Mouse (Mus musculus): ENCODE data around the gene Tefm. TPM values are rescaled to one million over a fixed set of nuclear protein-coding genes. Genes with fewer than 3 reads are reported as not detected.
"Not testable (repeated sequence)": the region's sequence is repeated elsewhere in the genome, so short reads cannot be mapped to it uniquely, and the experiment has no call there.

The Tefm gene
- polyA plus RNA-seq, 1 experiment from 2014 or later: 33.5 TPM

DNA sequence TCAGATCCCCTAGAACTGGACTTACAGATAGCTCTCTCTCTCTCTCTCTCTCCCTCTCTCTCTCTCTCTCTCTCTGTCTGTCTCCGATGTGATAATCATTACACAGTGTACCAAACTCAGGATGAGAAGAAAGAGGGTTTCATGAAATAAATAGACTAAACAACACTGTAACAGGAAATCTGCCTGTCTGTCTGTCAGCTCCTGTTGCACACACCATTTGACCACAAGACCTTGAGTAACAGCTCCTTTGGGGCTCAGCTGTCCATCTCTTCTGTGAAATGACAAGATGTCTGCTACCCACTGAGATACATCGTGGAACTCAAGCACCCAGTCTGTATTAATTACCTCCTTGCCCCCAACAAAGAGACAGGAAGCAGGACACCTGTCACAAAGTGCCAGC lies 9.6 kb upstream of the Tefm start:
- Histone ChIP-seq H3K4me3 (ENCODE audit: low read length) (no peak overlapping the region), H3K9ac (ENCODE audit: low read length) (no peak overlapping the region), H3K36me3 (ENCODE audit: control insufficient read depth, insufficient read depth, low read length) (no peaks in the 10 kb centered on the region), H3K27ac (ENCODE audit: low read length) (no peak overlapping the region), H3K9me3 (ENCODE audit: control insufficient read depth, low read length) (no peaks in the 10 kb centered on the region), H3K4me2 (ENCODE audit: low read depth, low read length) (no peak overlapping the region), H3K4me1 (replicated peaks; ENCODE audit: control insufficient read depth, insufficient read depth, low read length) (0 out of 2 replicates have a peak, but pooled peaks cover 2% of the 10 kb centered on the region), H3K27me3 (ENCODE audit: control insufficient read depth, insufficient read depth, low read depth, low read length) (peaks cover 27% of the 10 kb centered on the region)
- ATAC-seq (ENCODE audit: low read depth): no peak
- 35% methylated on average over 2 of the region's 2 CpGs for WGBS

DNA sequence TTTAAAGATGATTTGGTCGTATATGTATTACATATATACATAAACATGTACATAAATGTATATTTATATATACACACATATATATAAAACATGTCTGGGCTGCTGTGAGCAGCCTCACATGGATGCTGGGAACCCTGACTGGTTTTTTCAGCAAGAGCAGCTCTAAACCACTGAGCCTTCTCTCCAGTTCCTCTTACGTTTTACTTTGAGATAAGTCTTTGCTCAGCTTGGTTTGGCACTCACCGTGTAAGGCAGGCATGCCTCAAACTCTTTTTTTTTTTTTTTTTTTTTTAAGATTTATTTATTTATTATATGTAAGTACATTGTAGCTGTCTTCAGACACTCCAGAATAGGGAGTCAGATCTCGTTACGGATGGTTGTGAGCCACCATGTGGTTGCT lies 8.6 kb upstream of the Tefm start:
- no peak overlapping the region for H3K9ac ChIP-seq (ENCODE audit: low read length)
- H3K36me3 ChIP-seq (ENCODE audit: control insufficient read depth, insufficient read depth, low read length): no peaks in the 10 kb centered on the region
- H3K27ac ChIP-seq (ENCODE audit: low read length): no peak overlapping the region
- 0 out of 2 replicates have a peak, but pooled peaks cover 2% of the 10 kb centered on the region for H3K4me1 ChIP-seq (replicated peaks; ENCODE audit: control insufficient read depth, insufficient read depth, low read length)
- no peaks in the 10 kb centered on the region for H3K9me3 ChIP-seq (ENCODE audit: control insufficient read depth, low read length)
- WGBS: 55% methylated on average over 5 of the region's 5 CpGs
- H3K27me3 ChIP-seq (ENCODE audit: control insufficient read depth, insufficient read depth, low read depth, low read length): peaks cover 22% of the 10 kb centered on the region
- ATAC-seq (ENCODE audit: low read depth): no peak
- no peak overlapping the region for H3K4me3 ChIP-seq (ENCODE audit: low read length)
- no peak overlapping the region for H3K4me2 ChIP-seq (ENCODE audit: low read depth, low read length)

DNA sequence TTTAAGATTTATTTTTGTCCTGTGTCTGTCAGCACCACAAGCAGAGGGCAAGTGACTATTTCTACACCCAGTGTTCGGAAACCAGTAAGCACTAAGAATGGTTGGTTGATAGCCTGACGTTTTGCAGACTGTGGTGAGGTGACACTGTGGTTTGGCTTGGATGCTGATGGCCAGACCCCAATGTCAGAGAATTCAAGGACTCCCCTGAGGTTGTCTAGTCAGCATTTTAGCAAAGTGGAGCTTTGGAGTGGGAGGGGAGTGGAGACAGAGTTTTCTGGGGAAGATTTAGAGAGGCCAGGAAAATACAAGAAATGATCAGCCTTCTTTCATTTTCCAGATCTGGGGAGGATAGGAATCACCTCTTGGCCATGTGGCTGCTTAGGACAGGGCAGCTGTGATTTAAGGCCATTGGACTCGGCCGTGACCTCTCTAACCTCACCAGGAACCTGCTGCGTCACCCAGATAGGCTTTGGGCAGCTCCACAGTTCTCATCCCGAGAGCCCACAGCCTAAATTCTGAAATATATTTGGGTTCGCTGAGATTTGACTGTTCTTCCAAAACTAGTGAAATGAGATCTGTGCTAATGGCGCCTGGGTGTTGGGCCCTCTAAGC lies 7.5 kb upstream of the Tefm start:
- Histone ChIP-seq H3K9me3 (ENCODE audit: control insufficient read depth, low read length) (no peaks in the 10 kb centered on the region), H3K4me1 (replicated peaks; ENCODE audit: control insufficient read depth, insufficient read depth, low read length) (0 out of 2 replicates have a peak, but pooled peaks cover 2% of the 10 kb centered on the region), H3K4me3 (ENCODE audit: low read length) (no peak overlapping the region), H3K27me3 (ENCODE audit: control insufficient read depth, insufficient read depth, low read depth, low read length) (peaks cover 13% of the 10 kb centered on the region), H3K4me2 (ENCODE audit: low read depth, low read length) (no peak overlapping the region), H3K36me3 (ENCODE audit: control insufficient read depth, insufficient read depth, low read length) (no peaks in the 10 kb centered on the region), H3K27ac (ENCODE audit: low read length) (no peak overlapping the region), H3K9ac (ENCODE audit: low read length) (no peak overlapping the region)
- 72% methylated on average over 8 of the region's 8 CpGs for WGBS
- no peak for ATAC-seq (ENCODE audit: low read depth)

DNA sequence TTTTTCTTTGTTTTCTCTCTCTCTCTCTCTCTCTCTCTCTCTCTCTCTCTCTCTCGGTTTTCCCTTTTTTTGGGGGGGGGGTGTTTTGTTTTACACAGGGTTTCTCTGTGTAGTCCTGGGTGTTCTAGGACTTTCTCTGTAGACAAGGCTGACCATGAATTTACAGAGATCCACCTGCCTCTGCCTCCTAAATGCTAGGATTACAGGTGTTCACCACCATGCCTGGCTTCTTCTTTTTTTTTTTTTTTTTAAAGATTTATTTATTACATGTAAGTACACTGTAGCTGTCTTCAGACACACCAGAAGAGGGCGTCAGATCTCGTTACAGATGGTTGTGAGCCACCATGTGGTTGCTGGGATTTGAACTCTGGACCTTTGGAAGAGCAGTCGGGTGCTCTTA lies 7.0 kb upstream of the Tefm start:
- not testable (repeated sequence) for H3K9me3 ChIP-seq (ENCODE audit: control insufficient read depth, low read length); H3K4me3 ChIP-seq (ENCODE audit: low read length); H3K27me3 ChIP-seq (ENCODE audit: control insufficient read depth, insufficient read depth, low read depth, low read length); H3K4me2 ChIP-seq (ENCODE audit: low read depth, low read length); H3K27ac ChIP-seq (ENCODE audit: low read length); H3K9ac ChIP-seq (ENCODE audit: low read length); ATAC-seq (ENCODE audit: low read depth); H3K4me1 ChIP-seq (replicated peaks; ENCODE audit: control insufficient read depth, insufficient read depth, low read length); H3K36me3 ChIP-seq (ENCODE audit: control insufficient read depth, insufficient read depth, low read length)
- WGBS: 59% methylated on average over 2 of the region's 4 CpGs

DNA sequence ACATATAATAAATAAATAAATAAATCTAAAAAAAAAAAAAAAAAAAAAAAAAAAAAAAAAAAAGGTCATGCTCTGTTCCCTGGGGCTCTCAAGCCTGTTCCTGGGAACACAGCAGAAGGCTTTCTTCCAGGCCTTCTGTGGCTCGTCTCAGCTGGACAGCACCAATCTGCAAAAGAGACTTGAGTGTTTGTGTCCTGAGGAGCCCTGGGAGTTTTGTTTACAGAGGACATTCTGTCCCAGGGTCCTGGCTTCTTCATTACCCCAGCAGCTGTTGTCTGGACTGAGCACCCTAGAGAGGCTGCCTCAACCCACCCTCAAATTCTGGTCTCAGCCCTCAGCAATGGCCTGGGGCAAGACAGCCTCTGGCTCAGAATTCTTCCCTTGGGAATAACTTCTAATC lies 6.3 kb upstream of the Tefm start:
- H3K4me2 ChIP-seq (ENCODE audit: low read depth, low read length): no peak overlapping the region
- H3K9ac ChIP-seq (ENCODE audit: low read length): no peak overlapping the region
- H3K36me3 ChIP-seq (ENCODE audit: control insufficient read depth, insufficient read depth, low read length): no peaks in the 10 kb centered on the region
- ATAC-seq (ENCODE audit: low read depth): peak; percentile 72
- H3K9me3 ChIP-seq (ENCODE audit: control insufficient read depth, low read length): no peaks in the 10 kb centered on the region
- peaks cover 3% of the 10 kb centered on the region for H3K27me3 ChIP-seq (ENCODE audit: control insufficient read depth, insufficient read depth, low read depth, low read length)
- 14% methylated on average over 1 of the region's 1 CpGs for WGBS
- no peak overlapping the region for H3K4me3 ChIP-seq (ENCODE audit: low read length)
- H3K4me1 ChIP-seq (replicated peaks; ENCODE audit: control insufficient read depth, insufficient read depth, low read length): no peaks in the 10 kb centered on the region
- H3K27ac ChIP-seq (ENCODE audit: low read length): no peak overlapping the region

DNA sequence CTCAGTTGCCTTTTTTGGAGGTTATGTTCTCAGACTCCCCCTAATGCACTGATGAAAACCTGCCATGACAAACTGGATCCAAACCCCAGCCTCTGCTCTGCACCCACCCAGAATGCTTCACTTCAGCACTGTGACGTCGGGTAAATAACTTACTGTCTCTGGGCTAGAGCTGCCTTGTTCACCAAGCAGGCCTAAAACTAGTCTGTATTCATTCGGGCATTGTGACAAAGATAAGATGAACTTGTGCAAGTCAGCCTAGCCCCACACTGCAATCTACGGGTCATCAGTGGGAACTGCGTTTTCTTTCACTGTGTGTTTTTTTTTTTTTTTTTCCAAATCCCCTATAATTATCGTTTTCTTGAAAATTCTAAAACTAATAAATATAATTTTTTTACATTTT lies 5.8 kb upstream of the Tefm start:
- Histone ChIP-seq H3K36me3 (ENCODE audit: control insufficient read depth, insufficient read depth, low read length) (no peaks in the 10 kb centered on the region), H3K4me3 (ENCODE audit: low read length) (no peak overlapping the region), H3K27ac (ENCODE audit: low read length) (no peak overlapping the region), H3K4me2 (ENCODE audit: low read depth, low read length) (no peak overlapping the region), H3K9ac (ENCODE audit: low read length) (no peak overlapping the region), H3K27me3 (ENCODE audit: control insufficient read depth, insufficient read depth, low read depth, low read length) (no peaks in the 10 kb centered on the region; the same call in 1 of the 2 replicates), H3K9me3 (ENCODE audit: control insufficient read depth, low read length) (no peaks in the 10 kb centered on the region), H3K4me1 (replicated peaks; ENCODE audit: control insufficient read depth, insufficient read depth, low read length) (peaks cover 3% of the 10 kb centered on the region)
- 64% methylated on average over 6 of the region's 6 CpGs for WGBS
- ATAC-seq (ENCODE audit: low read depth): no peak

DNA sequence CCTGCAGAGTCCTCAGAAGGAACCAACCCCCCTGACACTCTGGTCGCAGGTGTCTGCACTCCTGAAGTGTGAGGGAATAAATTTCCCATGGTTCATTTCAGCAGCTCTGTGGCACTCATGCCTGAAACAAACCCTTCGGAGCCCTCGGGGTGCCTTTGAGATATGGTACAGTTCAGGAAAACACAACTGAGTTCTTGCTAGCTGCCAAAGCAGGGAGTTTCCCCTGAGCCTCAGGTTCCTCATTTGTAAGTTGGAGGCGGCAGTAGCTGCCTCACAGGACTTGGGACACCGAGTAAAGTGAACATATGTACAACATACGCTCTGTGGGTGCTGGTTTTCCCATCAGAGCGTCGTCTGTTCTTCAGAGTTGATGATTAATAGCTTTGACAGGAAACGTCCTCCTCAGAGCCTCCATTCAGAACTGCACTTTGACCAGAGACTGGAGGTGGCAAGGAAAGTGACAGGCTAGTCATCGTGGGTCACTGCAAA lies 3.9 kb upstream of the Tefm start:
- H3K9ac ChIP-seq (ENCODE audit: low read length): no peak overlapping the region
- no peaks in the 10 kb centered on the region for H3K36me3 ChIP-seq (ENCODE audit: control insufficient read depth, insufficient read depth, low read length)
- H3K27ac ChIP-seq (ENCODE audit: low read length): no peak overlapping the region
- 27% methylated on average over 10 of the region's 10 CpGs for WGBS
- H3K4me3 ChIP-seq (ENCODE audit: low read length): no peak overlapping the region
- no peak overlapping the region for H3K4me2 ChIP-seq (ENCODE audit: low read depth, low read length)
- peaks cover 9% of the 10 kb centered on the region for H3K4me1 ChIP-seq (replicated peaks; ENCODE audit: control insufficient read depth, insufficient read depth, low read length)
- no peaks in the 10 kb centered on the region for H3K27me3 ChIP-seq (ENCODE audit: control insufficient read depth, insufficient read depth, low read depth, low read length)
- ATAC-seq (ENCODE audit: low read depth): no peak
- H3K9me3 ChIP-seq (ENCODE audit: control insufficient read depth, low read length): no peaks in the 10 kb centered on the region

DNA sequence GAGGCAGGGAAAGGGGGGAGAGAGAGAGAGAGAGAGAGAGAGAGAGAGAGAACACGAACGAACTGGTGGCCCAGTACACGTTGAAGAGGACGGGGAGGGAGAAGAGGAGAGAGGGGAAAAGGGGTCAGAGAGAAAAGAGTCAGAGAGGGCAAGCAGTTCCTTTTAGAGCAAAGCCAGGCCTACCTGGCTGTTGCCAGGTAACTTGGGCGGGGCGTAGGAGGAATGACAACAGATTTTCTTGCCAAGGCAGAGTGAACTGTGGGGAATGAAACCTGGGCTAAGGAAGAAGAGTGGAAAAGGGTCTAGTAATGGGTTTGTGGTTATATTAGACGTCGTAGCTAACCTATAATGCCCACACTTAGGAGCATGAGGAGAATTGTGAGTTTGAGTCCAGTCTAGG lies 897 bp upstream of the Tefm start:
- Histone ChIP-seq H3K4me2 (ENCODE audit: low read depth, low read length) (peak overlapping the region; percentile 80), H3K27ac (ENCODE audit: low read length) (no peak overlapping the region), H3K36me3 (ENCODE audit: control insufficient read depth, insufficient read depth, low read length) (peaks cover 3% of the 10 kb centered on the region; the same call in 1 of the 2 replicates), H3K4me3 (ENCODE audit: low read length) (peak overlapping the region; percentile 87; the same call in 1 of the 2 replicates), H3K9me3 (ENCODE audit: control insufficient read depth, low read length) (no peaks in the 10 kb centered on the region), H3K9ac (ENCODE audit: low read length) (peak overlapping the region; percentile 91), H3K4me1 (replicated peaks; ENCODE audit: control insufficient read depth, insufficient read depth, low read length) (peaks cover 9% of the 10 kb centered on the region), H3K27me3 (ENCODE audit: control insufficient read depth, insufficient read depth, low read depth, low read length) (no peaks in the 10 kb centered on the region)
- 40% methylated on average over 8 of the region's 8 CpGs for WGBS
- no peak for ATAC-seq (ENCODE audit: low read depth)

DNA sequence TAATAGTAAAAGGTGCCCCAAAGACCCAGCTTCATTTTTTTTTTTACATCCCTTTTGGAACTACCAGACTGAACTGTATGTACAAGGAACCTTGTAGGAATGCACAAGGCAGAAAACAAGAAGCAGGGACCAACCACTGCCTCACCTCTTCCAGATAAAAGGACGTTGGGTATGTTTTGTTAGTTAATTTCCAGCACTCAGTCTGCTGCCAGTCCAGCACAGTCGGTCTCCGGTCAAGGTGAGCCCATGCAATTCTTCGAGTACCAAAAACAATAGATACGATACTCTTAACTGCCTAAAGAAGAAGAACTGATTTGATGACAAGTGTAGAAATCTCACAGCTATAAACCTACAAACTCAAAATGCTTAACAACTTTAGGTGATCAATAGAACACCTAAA lies 4.2 kb downstream of the Tefm start:
- Histone ChIP-seq H3K27ac (ENCODE audit: low read length) (no peak overlapping the region), H3K9ac (ENCODE audit: low read length) (no peak overlapping the region), H3K36me3 (ENCODE audit: control insufficient read depth, insufficient read depth, low read length) (peaks cover 21% of the 10 kb centered on the region), H3K9me3 (ENCODE audit: control insufficient read depth, low read length) (no peaks in the 10 kb centered on the region), H3K4me3 (ENCODE audit: low read length) (no peak overlapping the region), H3K4me1 (replicated peaks; ENCODE audit: control insufficient read depth, insufficient read depth, low read length) (peaks cover 7% of the 10 kb centered on the region), H3K4me2 (ENCODE audit: low read depth, low read length) (no peak overlapping the region), H3K27me3 (ENCODE audit: control insufficient read depth, insufficient read depth, low read depth, low read length) (no peaks in the 10 kb centered on the region)
- ATAC-seq (ENCODE audit: low read depth): no peak
- WGBS: 84% methylated on average over 5 of the region's 5 CpGs
